15 mouse cellular contexts compared by ENCODE assay signal in the genomic region with DNA sequence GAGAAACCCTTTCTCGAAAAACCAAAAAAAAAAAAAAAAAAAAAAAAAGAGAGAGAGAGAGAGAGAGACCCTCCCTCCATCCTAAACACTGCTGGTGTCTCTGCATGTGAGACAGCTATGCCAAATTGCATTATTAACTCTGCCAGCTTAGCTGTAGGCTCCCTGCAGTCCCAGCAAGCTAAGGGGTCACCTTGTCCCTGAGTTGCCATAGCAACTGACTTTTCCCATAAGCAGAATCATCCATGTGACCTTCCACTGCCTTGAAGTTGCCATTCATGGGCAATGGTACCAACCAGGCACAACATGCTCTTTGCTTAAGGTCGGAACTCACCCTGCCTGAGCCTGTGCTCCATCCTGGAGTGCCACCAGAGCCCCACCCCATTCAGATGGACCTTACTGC. TPM values are rescaled to one million over a fixed set of nuclear protein-coding genes. Genes with fewer than 3 reads are reported as not detected.
"Had no signal": no experiment of that assay in that cellular context is flagged by ENCODE, and none has a peak within 500 bp of the region (broad histone marks: within the 10 kb centered on the region; RNA-seq: fewer than 3 reads in every experiment).

No protein-coding gene starts in this region.

- DNase-seq: kidney, adult 2 months; kidney, postnatal 14 days; left cerebral cortex, postnatal 4 days; lung, adult 18-20 months; right cerebral cortex, postnatal 14 days; thymus, adult 2 months; thymus, postnatal 25 days had no signal

- H3K27me3 ChIP-seq: kidney, embryonic 15.5 days; limb, embryonic 13.5 days; midbrain, embryonic 12.5 days; stomach, embryonic 15.5 days had no signal

- H3K4me3 ChIP-seq: kidney, embryonic 15.5 days; limb, embryonic 13.5 days; midbrain, embryonic 12.5 days; stomach, embryonic 15.5 days had no signal

- H3K4me1 ChIP-seq: stomach, embryonic 15.5 days had no signal

- H3K27ac ChIP-seq: kidney, embryonic 15.5 days; limb, embryonic 13.5 days; liver, embryonic 14.5 days; midbrain, embryonic 12.5 days; stomach, embryonic 15.5 days had no signal

- H3K36me3 ChIP-seq: kidney, embryonic 15.5 days; midbrain, embryonic 12.5 days; stomach, embryonic 15.5 days had no signal

- H3K9ac ChIP-seq: kidney, embryonic 15.5 days; limb, embryonic 13.5 days; liver, embryonic 14.5 days; midbrain, embryonic 12.5 days; stomach, embryonic 15.5 days had no signal

- H3K4me2 ChIP-seq: kidney, embryonic 15.5 days; limb, embryonic 13.5 days; midbrain, embryonic 12.5 days; stomach, embryonic 15.5 days had no signal

- H3K9me3 ChIP-seq: kidney, embryonic 15.5 days; limb, embryonic 13.5 days; midbrain, embryonic 12.5 days; stomach, embryonic 15.5 days had no signal

RNA-seq across cellular contexts. Expression of gene Cep295nl, which starts 47.3 kb away (rescaled TPM):
- polyA plus RNA-seq: large intestine, adult 2 months; liver, adult 2 months; spleen, adult 2 months had no signal
